In genomic region chr14:103513473-103513811, GRCm38 (mm10) we compare ENCODE assay signal across 10 mouse cellular contexts. TPM values are rescaled to one million over a fixed set of nuclear protein-coding genes. Genes with fewer than 3 reads are reported as not detected.
A peak's percentile ranks its signal among the peaks of the same experiment; 100 is the strongest.
DNase-seq lines count a peak whose midpoint lies in the region; ATAC-seq and TF ChIP-seq lines count a peak whose summit lies in the region.
"Had no signal": no experiment of that assay in that cellular context is flagged by ENCODE, and none has a peak within 500 bp of the region (broad histone marks: within the 10 kb centered on the region; RNA-seq: fewer than 3 reads in every experiment).

No protein-coding gene starts in this region.

- ATAC-seq in heart, embryonic 14.5 days (ENCODE audit: insufficient number of reproducible peaks, insufficient read depth, low FRiP score, low read depth) = no peak
- no peak for ATAC-seq in lung, embryonic 16.5 days (ENCODE audit: low read depth)
- no peak for ATAC-seq in limb, embryonic 14.5 days (ENCODE audit: low FRiP score, low read depth)
- no peak for ATAC-seq in stomach, postnatal 0 days (ENCODE audit: low FRiP score, low TSS enrichment)

- no peak overlapping the region for H3K9ac ChIP-seq in heart, embryonic 14.5 days (ENCODE audit: low read length)
- H3K9ac ChIP-seq in lung, embryonic 16.5 days (ENCODE audit: low read length) = no peak overlapping the region
- no peak overlapping the region for H3K9ac ChIP-seq in limb, embryonic 14.5 days (ENCODE audit: low read depth, low read length, severe bottlenecking)
- no peak overlapping the region for H3K9ac ChIP-seq in stomach, postnatal 0 days (ENCODE audit: low read length)

- DNase-seq in heart, postnatal 25 days (ENCODE audit: low spot score) = no peak
- DNase-seq in lung, postnatal 10 days = no peak
- no peak for DNase-seq in limb, embryonic 14.5 days (ENCODE audit: low spot score)
- DNase-seq in stomach, postnatal 0 days (ENCODE audit: low spot score) = no peak
- no peak for DNase-seq in T-cell, adult 2 months (ENCODE audit: low spot score)
- no peak for DNase-seq in thymus, postnatal 0 days (ENCODE audit: low spot score)
- DNase-seq: heart, postnatal 14 days; thymus, adult 18-20 months had no signal

- TF ChIP-seq POLR2A in limb, embryonic 14.5 days (IDR thresholded peaks at IDR 0.05; ENCODE audit: borderline replicate concordance, extremely low read depth, insufficient read depth, insufficient read length) = no peak

- H3K27ac ChIP-seq in heart, embryonic 14.5 days (replicated peaks in 1 of 2; ENCODE audit: control insufficient read depth in 1 of 2, insufficient read depth in 1 of 2, low read depth in 2 of 2, low read length in 2 of 2) = no peak overlapping the region
- no peak overlapping the region for H3K27ac ChIP-seq in lung, embryonic 16.5 days (ENCODE audit: low read length)
- no peak overlapping the region for H3K27ac ChIP-seq in limb, embryonic 14.5 days (replicated peaks; ENCODE audit: low read depth, low read length)
- H3K27ac ChIP-seq in stomach, postnatal 0 days (replicated peaks) = peak overlapping the region; percentile 24; the same call in 1 of the 2 replicates

- H3K4me3 ChIP-seq in heart, embryonic 14.5 days (ENCODE audit: control insufficient read depth in 1 of 2, insufficient read depth in 1 of 2, low read depth in 1 of 2, low read length in 2 of 2) = peak overlapping the region in 1 of 2 experiments; percentile 4; a peak in 1 of 4 replicates
- H3K4me3 ChIP-seq in lung, embryonic 16.5 days (ENCODE audit: low read length) = peak overlapping the region; percentile 14; the same call in 1 of the 2 replicates
- H3K4me3 ChIP-seq in limb, embryonic 14.5 days (replicated peaks; ENCODE audit: low read length) = no peak overlapping the region
- H3K4me3 ChIP-seq in stomach, postnatal 0 days (ENCODE audit: low read depth, low read length) = peak overlapping the region; percentile 10; the same call in 1 of the 2 replicates

- H3K36me3 ChIP-seq in heart, embryonic 14.5 days (ENCODE audit: control insufficient read depth, insufficient read depth, low read length) = no peaks in the 10 kb centered on the region
- no peaks in the 10 kb centered on the region for H3K36me3 ChIP-seq in lung, embryonic 16.5 days (ENCODE audit: control insufficient read depth, insufficient read depth, low read length)
- H3K36me3 ChIP-seq in limb, embryonic 14.5 days (ENCODE audit: control insufficient read depth, insufficient read depth, low read length) = no peaks in the 10 kb centered on the region
- no peaks in the 10 kb centered on the region for H3K36me3 ChIP-seq in stomach, postnatal 0 days (ENCODE audit: control insufficient read depth, insufficient read depth, low read length)

- H3K4me1 ChIP-seq in heart, embryonic 14.5 days (ENCODE audit: control insufficient read depth in 2 of 2, insufficient read depth in 2 of 2, low read length in 2 of 2) = peaks cover 0 to 4% of the 10 kb centered on the region in 2 experiments; a peak in 2 of 4 replicates
- 0 out of 2 replicates have a peak, but pooled peaks cover 2% of the 10 kb centered on the region for H3K4me1 ChIP-seq in lung, embryonic 16.5 days (replicated peaks; ENCODE audit: control insufficient read depth, insufficient read depth, low read length)
- H3K4me1 ChIP-seq in limb, embryonic 14.5 days (ENCODE audit: control insufficient read depth, insufficient read depth, low read length) = peaks cover 8% of the 10 kb centered on the region
- no peaks in the 10 kb centered on the region for H3K4me1 ChIP-seq in stomach, postnatal 0 days (replicated peaks; ENCODE audit: control insufficient read depth, insufficient read depth)

- intact Hi-C loops in heart, postnatal 25 days (cut with DNase I) = no loop called here

- TF ChIP-seq CTCF in stomach, postnatal 0 days (IDR thresholded peaks at IDR 0.05; ENCODE audit: low read depth) = no peak

- TF ChIP-seq EP300 in stomach, postnatal 0 days (optimal IDR thresholded peaks at IDR 0.05) = no peak

- peak overlapping the region; percentile 56 for H3K4me2 ChIP-seq in heart, embryonic 14.5 days (ENCODE audit: low read length)
- H3K4me2 ChIP-seq in lung, embryonic 16.5 days (ENCODE audit: low read depth, low read length) = peak overlapping the region; percentile 47
- peak overlapping the region; percentile 20; the same call in 1 of the 2 replicates for H3K4me2 ChIP-seq in limb, embryonic 14.5 days (replicated peaks; ENCODE audit: low read depth, low read length, severe bottlenecking)
- peak overlapping the region; percentile 4; the same call in 1 of the 2 replicates for H3K4me2 ChIP-seq in stomach, postnatal 0 days (replicated peaks; ENCODE audit: low read depth)

- H3K9me3 ChIP-seq in heart, embryonic 14.5 days (ENCODE audit: control insufficient read depth, low read length) = no peaks in the 10 kb centered on the region
- H3K9me3 ChIP-seq in lung, embryonic 16.5 days (ENCODE audit: control insufficient read depth, low read length) = no peaks in the 10 kb centered on the region
- no peaks in the 10 kb centered on the region for H3K9me3 ChIP-seq in limb, embryonic 14.5 days (ENCODE audit: control insufficient read depth, low read length)
- H3K9me3 ChIP-seq in stomach, postnatal 0 days (ENCODE audit: control insufficient read depth, low read length) = no peaks in the 10 kb centered on the region

- 67% methylated on average over 7 of the region's 7 CpGs for WGBS in heart, embryonic 14.5 days
- WGBS in lung, embryonic 16.5 days = 52% methylated on average over 7 of the region's 7 CpGs
- 52% methylated on average over 7 of the region's 7 CpGs for WGBS in limb, embryonic 14.5 days
- WGBS in stomach, postnatal 0 days = 47% methylated on average over 7 of the region's 7 CpGs

- no peaks in the 10 kb centered on the region for H3K27me3 ChIP-seq in heart, embryonic 14.5 days (ENCODE audit: control insufficient read depth, insufficient read depth, low read length)
- H3K27me3 ChIP-seq in lung, embryonic 16.5 days (ENCODE audit: control insufficient read depth, insufficient read depth, low read depth, low read length) = no peaks in the 10 kb centered on the region
- no peaks in the 10 kb centered on the region for H3K27me3 ChIP-seq in limb, embryonic 14.5 days (ENCODE audit: control insufficient read depth, insufficient read depth, low read length)
- no peaks in the 10 kb centered on the region for H3K27me3 ChIP-seq in stomach, postnatal 0 days (ENCODE audit: control insufficient read depth, insufficient read depth, low read length)

RNA-seq across cellular contexts. Expression of gene Scel, which starts 0.3 kb away (rescaled TPM):
- 0.19 and 0.27 TPM in 2 replicates for polyA plus RNA-seq in heart, embryonic 14.5 days (2014; fragmentation: Nextera tagmentation; extraction: Ambion mirVana)
- total RNA-seq in heart, postnatal 25 days (2021) = under 1 TPM; 0.28 to 0.49 TPM
- 1.3 and 1.7 TPM in 2 replicates for polyA plus RNA-seq in lung, embryonic 16.5 days (2015; fragmentation: Nextera tagmentation; extraction: Ambion mirVana)
- 2.2 and 5.6 TPM in 2 replicates for polyA plus RNA-seq in limb, embryonic 14.5 days (2012; rRNA removed)
- 10.1 and 14.3 TPM in 2 replicates for polyA plus RNA-seq in limb, embryonic 14.5 days (2014; fragmentation: Nextera tagmentation; extraction: Ambion mirVana)
- polyA plus RNA-seq in stomach, postnatal 0 days (2015; fragmentation: Nextera tagmentation; extraction: Ambion mirVana) = 43.0 and 50.7 TPM in 2 replicates
- 0.26 and 0.60 TPM in 2 replicates for polyA plus RNA-seq in thymus, postnatal 0 days (2015; fragmentation: Nextera tagmentation; extraction: Ambion mirVana)

Comparison
In these comparisons a context has a peak if more than half of its experiments do, and no peak if none do; other contexts are left out.
1. H3K4me2 ChIP-seq: peak in every context shown above with its lines; median percentile 56 in heart, embryonic 14.5 days; 47 in lung, embryonic 16.5 days; 20 in limb, embryonic 14.5 days; 4 in stomach, postnatal 0 days.